15 mouse cellular contexts compared by ENCODE assay signal in genomic region chr12:33322547-33322946, GRCm38 (mm10).
DNase-seq lines count a peak whose midpoint lies in the region; ATAC-seq and TF ChIP-seq lines count a peak whose summit lies in the region.
"Had no signal": no experiment of that assay in that cellular context is flagged by ENCODE, and none has a peak within 500 bp of the region (broad histone marks: within the 10 kb centered on the region; RNA-seq: fewer than 3 reads in every experiment).

No protein-coding gene starts in this region.

- H3K27ac ChIP-seq in liver, embryonic 12.5 days, result no peak overlapping the region
- H3K27ac ChIP-seq in bone marrow macrophage, adult 2 months (ENCODE audit: insufficient read depth, low read depth, low read length), result no peak overlapping the region
- H3K27ac ChIP-seq: hindbrain, embryonic 14.5 days; limb, embryonic 13.5 days; macrophage; stomach, embryonic 15.5 days had no signal

- H3K4me2 ChIP-seq in liver, embryonic 12.5 days, result no peak overlapping the region
- H3K4me2 ChIP-seq: hindbrain, embryonic 14.5 days; limb, embryonic 13.5 days; stomach, embryonic 15.5 days had no signal

- DNase-seq in liver (peak; percentile 52), A20 (ENCODE audit: low read depth, low spot score) (peak; percentile 52)
- DNase-seq in CD4-positive helper T cell, adult 2 months (ENCODE audit: low read depth, low spot score), result peak; percentile 37
- DNase-seq in retina, embryonic 14.5 days (ENCODE audit: low spot score), result no peak
- DNase-seq in right cerebral cortex, postnatal 10 days (ENCODE audit: low spot score in 2 of 2), result no peak
- DNase-seq: adrenal gland, postnatal 10 days; layer of hippocampus, postnatal 36 days had no signal

- WGBS in liver, embryonic 12.5 days (ENCODE audit: insufficient replicate concordance), result 75% methylated on average over 7 of the region's 7 CpGs

- peaks cover 53% of the 10 kb centered on the region for H3K36me3 ChIP-seq in liver, embryonic 12.5 days

- no peaks in the 10 kb centered on the region for H3K9me3 ChIP-seq in liver, embryonic 12.5 days (replicated peaks)
- H3K9me3 ChIP-seq: limb, embryonic 13.5 days; stomach, embryonic 15.5 days had no signal

- no peak for TF ChIP-seq POLR2A in bone marrow macrophage, adult 2 months (IDR thresholded peaks at IDR 0.05; ENCODE audit: borderline replicate concordance, low read depth, low read length)

- H3K9ac ChIP-seq in liver, embryonic 12.5 days, result no peak overlapping the region
- H3K9ac ChIP-seq: hindbrain, embryonic 14.5 days; limb, embryonic 13.5 days; stomach, embryonic 15.5 days had no signal

- peaks cover 30% of the 10 kb centered on the region for H3K4me1 ChIP-seq in liver, embryonic 12.5 days
- H3K4me1 ChIP-seq in bone marrow macrophage, adult 2 months (ENCODE audit: control insufficient read depth, insufficient read depth, low read length), result peaks cover 16% of the 10 kb centered on the region
- H3K4me1 ChIP-seq: limb, embryonic 13.5 days; stomach, embryonic 15.5 days had no signal

- no peak overlapping the region for H3K4me3 ChIP-seq in liver, embryonic 12.5 days
- H3K4me3 ChIP-seq in bone marrow macrophage, adult 2 months (ENCODE audit: insufficient read depth, low read length), result no peak overlapping the region
- H3K4me3 ChIP-seq: limb, embryonic 13.5 days; stomach, embryonic 15.5 days had no signal

- peak; percentile 35; the same call in 1 of the 2 replicates for TF ChIP-seq CTCF in bone marrow macrophage, adult 2 months (IDR thresholded peaks at IDR 0.05; ENCODE audit: low read depth, low read length)

- no peaks in the 10 kb centered on the region for H3K27me3 ChIP-seq in liver, embryonic 12.5 days (replicated peaks)
- H3K27me3 ChIP-seq: limb, embryonic 13.5 days; stomach, embryonic 15.5 days had no signal

- ATAC-seq in liver, embryonic 12.5 days, result no peak
- ATAC-seq: forebrain, embryonic 14.5 days; midbrain, embryonic 16.5 days had no signal

Comparison
In these comparisons a context has a peak if more than half of its experiments do, and no peak if none do; other contexts are left out.
1. DNase-seq: peak in liver (single experiment), A20 (single experiment) and CD4-positive helper T cell, adult 2 months (single experiment); none in retina, embryonic 14.5 days (single experiment) and right cerebral cortex, postnatal 10 days (0 of 2).